Mouse (Mus musculus) CH12.LX (cell line): ENCODE data around the gene Tcp1.

Source experiments
- CHD1 ChIP-seq: IDR thresholded peaks from 2 replicates; pipeline ENCODE4 v1.6.1; 2012; ENCODE audit warnings: low read depth, low read length, improper control_type of control experiment, inconsistent platforms
- CHD2 ChIP-seq: IDR thresholded peaks from 2 replicates; pipeline ENCODE4 v1.6.1; 2011; ENCODE audit warnings: low read length, improper control_type of control experiment
- CTCF ChIP-seq, 2 experiments: IDR thresholded peaks in 1 of 2; conservative IDR thresholded peaks in 1 of 2; 2 replicates each; pipeline ENCODE4 v1.5.1; 2011 to 2012; ENCODE audit warnings: low read depth in 2 of 2, low read length in 2 of 2, improper control_type of control experiment in 1 of 2, inconsistent platforms in 1 of 2, mild to moderate bottlenecking in 1 of 2, moderate library complexity in 1 of 2
- E2F4 ChIP-seq: IDR thresholded peaks from 2 replicates; pipeline ENCODE4 v1.6.1; 2011; ENCODE audit warnings: low read depth, low read length, improper control_type of control experiment; ENCODE audit not compliant: insufficient replicate concordance
- MAFK ChIP-seq: IDR thresholded peaks from 2 replicates; pipeline ENCODE4 v1.6.1; 2011; ENCODE audit warnings: low read length, improper control_type of control experiment; ENCODE audit not compliant: insufficient replicate concordance
- MAX ChIP-seq: IDR thresholded peaks from 2 replicates; pipeline ENCODE4 v1.6.1; 2011; ENCODE audit warnings: low read length, improper control_type of control experiment
- MEF2A ChIP-seq: IDR thresholded peaks from 2 replicates; pipeline ENCODE4 v1.6.1; 2014; ENCODE audit warnings: low read depth, mild to moderate bottlenecking, inconsistent platforms, low read length, improper control_type of control experiment, borderline replicate concordance
- NELFE ChIP-seq: IDR thresholded peaks from 2 replicates; pipeline ENCODE4 v1.6.1; 2011; ENCODE audit warnings: low read depth, low read length, improper control_type of control experiment
- POLR2A ChIP-seq: IDR thresholded peaks from 2 replicates; pipeline ENCODE4 v1.6.1; 2011; ENCODE audit warnings: low read depth, mild to moderate bottlenecking, improper control_type of control experiment, low read length
- POLR2AphosphoS2 ChIP-seq: IDR thresholded peaks from 2 replicates; pipeline ENCODE4 v1.6.1; 2011; ENCODE audit warnings: low read depth, low read length, improper control_type of control experiment
- RCOR1 ChIP-seq: conservative IDR thresholded peaks from 2 replicates; pipeline ENCODE4 v1.6.1; 2012; ENCODE audit warnings: low read depth, mild to moderate bottlenecking, inconsistent platforms, low read length, improper control_type of control experiment
- USF2 ChIP-seq: conservative IDR thresholded peaks from 2 replicates; pipeline ENCODE4 v1.6.1; 2011; ENCODE audit warnings: low read depth, low read length, improper control_type of control experiment
- ZMIZ1 ChIP-seq: IDR thresholded peaks from 2 replicates; pipeline ENCODE4 v1.6.1; 2012; ENCODE audit warnings: low read depth, mild to moderate bottlenecking, inconsistent platforms, low read length, improper control_type of control experiment

- TF ChIP-seq MAX: no peak
- no peak for TF ChIP-seq CHD2
- no peak for TF ChIP-seq POLR2AphosphoS2
- TF ChIP-seq MEF2A: no peak
- no peak for TF ChIP-seq USF2
- TF ChIP-seq CHD1: no peak
- no peak for TF ChIP-seq CTCF (conservative IDR thresholded peaks at IDR 0.05 in 1 of 2, IDR thresholded peaks at IDR 0.05 in 1 of 2; ENCODE audit: low read depth in 2 of 2, low read length in 2 of 2)
- TF ChIP-seq E2F4: no peak
- no peak for TF ChIP-seq ZMIZ1
- TF ChIP-seq NELFE: no peak
- no peak for TF ChIP-seq MAFK
- no peak for TF ChIP-seq POLR2A
- TF ChIP-seq RCOR1: no peak
Measured at GRCm38 (mm10) chr17:12904349-12904748, 11.2 kb upstream of the Tcp1 start.
